Mouse (Mus musculus) neural tube, postnatal 0 days (tissue): ENCODE results near the gene Srgn. TPM values are rescaled to one million over a fixed set of nuclear protein-coding genes. Genes with fewer than 3 reads are reported as not detected.

Source experiments
- polyA plus RNA-seq: library from polyadenylated mRNA; unstranded; fragments of >200 nt; fragmentation: Nextera tagmentation; extraction: Ambion mirVana; gene quantifications from 2 replicates; pipeline ENCODE4 v1.2.1, GENCODE M21; 2015

Gene Srgn
- polyA plus RNA-seq, result 21.8 and 28.3 TPM in 2 replicates

DNA sequence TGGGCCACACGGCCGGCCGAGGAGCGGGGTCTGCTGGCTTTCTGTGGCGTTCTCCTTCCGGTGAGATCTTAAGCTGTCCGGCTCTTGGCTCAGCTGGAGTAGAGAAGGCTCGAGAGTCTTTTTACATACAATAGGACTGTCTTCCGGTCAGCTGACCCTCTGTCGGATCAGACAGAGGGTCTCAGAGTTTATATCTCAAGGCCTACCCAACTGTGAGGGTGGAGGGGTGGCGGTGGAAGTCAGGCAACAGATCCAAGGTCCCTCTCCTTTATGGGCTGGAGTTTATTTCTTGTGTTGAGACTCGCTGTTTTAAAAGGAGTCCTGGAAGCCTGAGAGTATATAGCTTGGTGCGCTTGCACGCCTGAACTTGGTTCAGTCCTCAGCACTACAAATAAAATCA, at the start of gene Srgn:
Gene Srgn, minus strand, starts transcription at position 101 of the 400 bp plus-strand sequence.

DNA sequence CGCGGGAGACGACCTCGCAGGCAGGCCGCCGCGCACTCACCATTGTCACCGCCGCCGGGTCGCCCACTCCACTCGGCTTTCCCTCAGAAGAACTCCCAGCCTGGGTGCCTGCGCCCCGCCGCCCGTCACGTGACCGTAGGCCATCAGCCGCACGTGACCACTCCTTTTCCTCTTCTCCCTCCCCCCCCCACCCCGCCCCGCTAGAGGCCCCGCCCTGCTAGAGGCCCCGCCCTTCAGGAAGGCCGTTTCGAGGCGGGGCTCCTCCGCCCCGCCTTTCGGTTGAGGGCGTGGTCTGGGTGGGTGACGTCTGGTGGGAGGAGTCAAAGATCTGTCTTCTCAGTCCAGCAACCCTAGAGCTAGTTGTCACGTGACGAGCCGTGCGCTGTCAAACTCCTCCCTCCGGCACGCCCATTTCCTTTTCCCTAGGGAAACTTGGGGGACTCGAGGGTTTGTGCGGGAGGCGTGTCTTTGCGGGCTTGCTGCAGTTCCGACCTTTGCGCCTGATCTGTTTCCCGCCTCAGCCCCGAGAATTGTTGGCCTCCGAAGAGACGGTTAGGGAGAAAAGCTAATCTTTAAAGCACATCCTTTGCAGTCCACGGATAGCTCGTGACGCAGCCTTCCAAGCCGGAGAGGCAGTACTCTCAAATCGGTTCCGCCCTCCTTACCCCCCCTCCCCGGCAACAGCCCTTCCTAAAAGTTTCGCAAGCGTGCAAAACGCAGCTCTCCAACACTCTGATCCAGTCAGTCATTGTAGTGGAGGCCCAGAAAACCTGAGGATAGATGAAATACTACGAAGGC, 40.4 kb downstream of the Srgn start, which contains the start of gene Vps26a:
Gene Vps26a, minus strand, starts transcription at position 188 of the 798 bp plus-strand sequence.

DNA sequence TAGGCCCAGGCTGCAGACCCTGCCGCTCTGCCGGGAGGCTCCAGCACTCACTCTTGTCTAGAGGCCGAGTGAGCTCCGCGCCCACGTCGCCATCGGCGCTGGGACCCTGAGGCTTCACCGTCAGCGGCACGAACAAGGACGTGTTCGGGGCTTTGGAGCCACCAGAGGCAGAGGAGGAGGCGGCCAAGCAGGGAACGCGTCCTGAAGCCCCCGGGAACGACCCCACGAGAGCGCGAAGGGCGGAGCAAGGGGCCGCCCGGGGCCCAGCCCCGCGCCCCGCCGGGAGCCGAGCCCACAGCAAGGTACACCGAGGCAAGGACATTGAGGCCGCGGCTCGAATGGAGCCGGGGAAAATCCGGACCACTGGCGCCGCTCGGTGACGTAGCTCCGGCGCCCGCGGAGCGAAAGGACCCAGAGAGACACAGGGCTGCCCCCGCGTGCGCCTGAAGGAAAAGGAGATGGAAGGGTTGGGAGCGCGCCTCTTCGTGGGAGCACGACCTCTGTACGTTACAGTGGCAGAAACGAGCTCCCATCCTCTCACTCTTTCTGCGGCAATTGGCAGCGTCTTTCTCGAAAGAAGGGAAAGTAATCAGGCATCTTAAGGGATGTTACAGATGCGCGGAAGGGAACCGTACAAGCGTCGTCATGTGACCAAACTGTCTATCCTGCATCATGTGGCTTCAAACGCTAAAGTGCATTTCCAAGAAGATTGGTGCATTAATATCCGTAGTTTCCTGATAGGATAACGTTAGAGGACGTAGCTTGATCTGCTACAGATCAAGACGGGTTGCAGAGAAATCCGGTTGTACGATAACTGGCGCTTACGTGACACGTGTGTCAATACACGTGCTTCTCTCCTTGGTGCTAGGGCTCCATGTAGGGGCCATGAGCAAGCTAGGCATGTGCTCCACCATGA, 77.6 kb downstream of the Srgn start, which contains the start of the genes 4930507D05Rik and Supv3l1:
Gene 4930507D05Rik, plus strand, starts transcription at position 126 of the 916 bp plus-strand sequence.
Gene Supv3l1, minus strand, starts transcription at position 375 of the 916 bp plus-strand sequence.

Other genes with a start within 250 kb of the Srgn start
- gene Hk1, start 147.5 kb downstream of the Srgn start, polyA plus RNA-seq, result 141 and 149 TPM in 2 replicates
- 0.46 and 0.53 TPM in 2 replicates for gene Hkdc1, start 105.0 kb downstream of the Srgn start, polyA plus RNA-seq
- 1.3 and 1.5 TPM in 2 replicates for gene 4930507D05Rik, start 78.0 kb downstream of the Srgn start, polyA plus RNA-seq
- gene Supv3l1, start 77.7 kb downstream of the Srgn start, polyA plus RNA-seq, result 17.5 and 18.4 TPM in 2 replicates
- gene Vps26a, start 40.6 kb downstream of the Srgn start, polyA plus RNA-seq, result 44.9 and 49.7 TPM in 2 replicates
- gene Kif1bp, start 51.0 kb upstream of the Srgn start, polyA plus RNA-seq, result 81.6 and 85.5 TPM in 2 replicates
- 8.4 and 9.2 TPM in 2 replicates for gene Ddx21, start 74.8 kb upstream of the Srgn start, polyA plus RNA-seq
- gene Ddx50, start 123.8 kb upstream of the Srgn start, polyA plus RNA-seq, result 67.3 and 69.3 TPM in 2 replicates
- 3.3 and 5.6 TPM in 2 replicates for gene Stox1, start 198.7 kb upstream of the Srgn start, polyA plus RNA-seq